ENCODE assay signal across 22 mouse cellular contexts in genomic region chr4:135750896-135751295, GRCm38 (mm10). TPM values are rescaled to one million over a fixed set of nuclear protein-coding genes. Genes with fewer than 3 reads are reported as not detected.
DNase-seq lines count a peak whose midpoint lies in the region; ATAC-seq and TF ChIP-seq lines count a peak whose summit lies in the region.
"Had no signal": no experiment of that assay in that cellular context is flagged by ENCODE, and none has a peak within 500 bp of the region (broad histone marks: within the 10 kb centered on the region; RNA-seq: fewer than 3 reads in every experiment).

No protein-coding gene starts in this region.

- no peak for TF ChIP-seq RAD21 in MEL (IDR thresholded peaks at IDR 0.05; ENCODE audit: low read depth, low read length)

- no peaks in the 10 kb centered on the region for H3K4me1 ChIP-seq in kidney, adult 2 months (ENCODE audit: control insufficient read depth, insufficient read depth, low read length)
- no peaks in the 10 kb centered on the region for H3K4me1 ChIP-seq in midbrain, postnatal 0 days (ENCODE audit: insufficient read depth, low read length)
- H3K4me1 ChIP-seq in midbrain, embryonic 11.5 days (ENCODE audit: control insufficient read depth, insufficient read depth, low read length) = no peaks in the 10 kb centered on the region
- no peaks in the 10 kb centered on the region for H3K4me1 ChIP-seq in MEL (ENCODE audit: control insufficient read depth in 1 of 2, insufficient read depth in 2 of 2, low read length in 2 of 2)
- peaks cover 14% of the 10 kb centered on the region for H3K4me1 ChIP-seq in intestine, postnatal 0 days (replicated peaks; ENCODE audit: control insufficient read depth, insufficient read depth, low read length)
- no peaks in the 10 kb centered on the region for H3K4me1 ChIP-seq in forebrain, embryonic 11.5 days (replicated peaks; ENCODE audit: control insufficient read depth, insufficient read depth, low read length)
- H3K4me1 ChIP-seq: heart, embryonic 15.5 days; midbrain, embryonic 12.5 days had no signal

- H3K4me3 ChIP-seq in kidney, adult 2 months (ENCODE audit: insufficient read depth, low read depth, low read length) = no peak overlapping the region
- H3K4me3 ChIP-seq in midbrain, postnatal 0 days (ENCODE audit: low read depth, low read length) = no peak overlapping the region
- H3K4me3 ChIP-seq in midbrain, embryonic 11.5 days (ENCODE audit: low read depth, low read length) = no peak overlapping the region
- H3K4me3 ChIP-seq in MEL (ENCODE audit: control insufficient read depth in 1 of 2, insufficient read depth in 1 of 2, low read depth in 2 of 2, low read length in 2 of 2) = no peak overlapping the region
- H3K4me3 ChIP-seq in intestine, postnatal 0 days (ENCODE audit: low read depth, low read length) = no peak overlapping the region
- H3K4me3 ChIP-seq in forebrain, embryonic 11.5 days (ENCODE audit: low read depth, low read length) = no peak overlapping the region
- H3K4me3 ChIP-seq: gastrocnemius, adult 2 months; heart, embryonic 15.5 days; hindbrain, embryonic 10.5 days; limb, embryonic 10.5 days; midbrain, embryonic 12.5 days had no signal

- intact Hi-C loops in heart, postnatal 10 days (cut with DNase I) = no loop called here

- H3K9me3 ChIP-seq in midbrain, postnatal 0 days (ENCODE audit: low read length) = peaks cover 5% of the 10 kb centered on the region; the same call in 1 of the 2 replicates
- H3K9me3 ChIP-seq in midbrain, embryonic 11.5 days (ENCODE audit: control insufficient read depth, low read length) = no peaks in the 10 kb centered on the region
- no peaks in the 10 kb centered on the region for H3K9me3 ChIP-seq in MEL (replicated peaks; ENCODE audit: insufficient read depth, low read length)
- H3K9me3 ChIP-seq in intestine, postnatal 0 days (ENCODE audit: control insufficient read depth) = no peaks in the 10 kb centered on the region
- no peaks in the 10 kb centered on the region for H3K9me3 ChIP-seq in forebrain, embryonic 11.5 days (ENCODE audit: control insufficient read depth, low read length)
- H3K9me3 ChIP-seq: limb, embryonic 10.5 days had no signal

- TF ChIP-seq CTCF in kidney, adult 2 months (conservative IDR thresholded peaks at IDR 0.05; ENCODE audit: insufficient read depth, insufficient read length, low read depth, low read length) = 0 out of 2 replicates have a peak, but pooled peaks have one; percentile 24
- peak; percentile 8; the same call in 1 of the 2 replicates for TF ChIP-seq CTCF in midbrain, postnatal 0 days (IDR thresholded peaks at IDR 0.05)
- peak; percentile 37 to 56 (median 52) for TF ChIP-seq CTCF in MEL (IDR thresholded peaks at IDR 0.05 in 2 of 3, conservative IDR thresholded peaks at IDR 0.05 in 1 of 3; ENCODE audit: control insufficient read depth in 1 of 3, insufficient read depth in 1 of 3, low read depth in 2 of 3, low read length in 3 of 3, poor library complexity in 1 of 3, severe bottlenecking in 1 of 3)
- peak; percentile 67 for TF ChIP-seq CTCF in intestine, postnatal 0 days (IDR thresholded peaks at IDR 0.05; ENCODE audit: low read depth)

- no peaks in the 10 kb centered on the region for H3K79me2 ChIP-seq in MEL (ENCODE audit: control insufficient read depth, insufficient read depth, low read length, poor library complexity)

- H3K36me3 ChIP-seq in kidney, adult 2 months (ENCODE audit: control insufficient read depth, insufficient read depth, low read length) = no peaks in the 10 kb centered on the region
- H3K36me3 ChIP-seq in midbrain, postnatal 0 days (ENCODE audit: insufficient read depth, low read length) = no peaks in the 10 kb centered on the region
- no peaks in the 10 kb centered on the region for H3K36me3 ChIP-seq in midbrain, embryonic 11.5 days (ENCODE audit: control insufficient read depth, insufficient read depth, low read length)
- no peaks in the 10 kb centered on the region for H3K36me3 ChIP-seq in MEL (ENCODE audit: control insufficient read depth in 1 of 2, insufficient read depth in 2 of 2, low read length in 2 of 2)
- peaks cover 46% of the 10 kb centered on the region for H3K36me3 ChIP-seq in intestine, postnatal 0 days (ENCODE audit: control insufficient read depth, insufficient read depth)
- no peaks in the 10 kb centered on the region for H3K36me3 ChIP-seq in forebrain, embryonic 11.5 days (ENCODE audit: control insufficient read depth, insufficient read depth, low read length)
- H3K36me3 ChIP-seq: heart, embryonic 15.5 days; hindbrain, embryonic 10.5 days; limb, embryonic 10.5 days; midbrain, embryonic 12.5 days had no signal

- 83% methylated on average over 8 of the region's 8 CpGs for WGBS in kidney, adult 2 months
- WGBS in midbrain, postnatal 0 days = 87% methylated on average over 8 of the region's 8 CpGs
- WGBS in midbrain, embryonic 11.5 days = 81% methylated on average over 8 of the region's 8 CpGs
- 75% methylated on average over 8 of the region's 8 CpGs for WGBS in intestine, postnatal 0 days
- 79% methylated on average over 8 of the region's 8 CpGs for WGBS in forebrain, embryonic 11.5 days

- no peak for TF ChIP-seq POLR2A in kidney, adult 2 months (IDR thresholded peaks at IDR 0.05; ENCODE audit: low read depth, low read length)
- TF ChIP-seq POLR2A in MEL (IDR thresholded peaks at IDR 0.05; ENCODE audit: control insufficient read depth in 1 of 2, insufficient read depth in 1 of 2, low read depth in 1 of 2, low read length in 2 of 2, poor library complexity in 1 of 2) = no peak

- H3K4me2 ChIP-seq in midbrain, postnatal 0 days (ENCODE audit: low read depth, low read length, poor library complexity, severe bottlenecking) = no peak overlapping the region
- no peak overlapping the region for H3K4me2 ChIP-seq in midbrain, embryonic 11.5 days
- H3K4me2 ChIP-seq in intestine, postnatal 0 days (replicated peaks; ENCODE audit: low read depth) = no peak overlapping the region
- H3K4me2 ChIP-seq in forebrain, embryonic 11.5 days (ENCODE audit: low read depth, low read length, severe bottlenecking) = no peak overlapping the region
- H3K4me2 ChIP-seq: heart, embryonic 15.5 days; midbrain, embryonic 12.5 days had no signal

- no peak for TF ChIP-seq EP300 in MEL (IDR thresholded peaks at IDR 0.05; ENCODE audit: low read depth in 1 of 2, low read length in 2 of 2)

- no peak overlapping the region for H3K27ac ChIP-seq in kidney, adult 2 months (ENCODE audit: insufficient read depth, low read depth, low read length)
- no peak overlapping the region for H3K27ac ChIP-seq in midbrain, postnatal 0 days (ENCODE audit: low read depth, low read length)
- no peak overlapping the region for H3K27ac ChIP-seq in midbrain, embryonic 11.5 days (ENCODE audit: low read depth, low read length)
- no peak overlapping the region for H3K27ac ChIP-seq in MEL (ENCODE audit: control insufficient read depth, low read depth, low read length)
- peak overlapping the region; percentile 93 for H3K27ac ChIP-seq in intestine, postnatal 0 days (ENCODE audit: low read depth, low read length)
- no peak overlapping the region for H3K27ac ChIP-seq in forebrain, embryonic 11.5 days (ENCODE audit: low read depth, low read length)
- H3K27ac ChIP-seq: gastrocnemius, adult 2 months; heart, embryonic 15.5 days; hindbrain, embryonic 10.5 days; macrophage; midbrain, embryonic 12.5 days had no signal

- DNase-seq in kidney, adult 2 months = no peak
- DNase-seq in kidney, postnatal 14 days = no peak
- DNase-seq in midbrain, postnatal 0 days (ENCODE audit: low spot score) = no peak
- no peak for DNase-seq in midbrain, embryonic 11.5 days (ENCODE audit: low spot score, missing footprints)
- peak; percentile 14 for DNase-seq in MEL (ENCODE audit: low read depth, low spot score)
- no peak for DNase-seq in forebrain, embryonic 11.5 days (ENCODE audit: low spot score)
- DNase-seq in heart, postnatal 10 days = no peak
- DNase-seq: adrenal gland, postnatal 14 days; cerebellum, adult 18-20 months; gastrocnemius, adult 2 months; kidney, postnatal 4 days; layer of hippocampus, postnatal 36 days; right cerebral cortex, postnatal 14 days had no signal

- no peak overlapping the region for H3K9ac ChIP-seq in midbrain, postnatal 0 days (replicated peaks; ENCODE audit: low read length, poor library complexity, severe bottlenecking)
- no peak overlapping the region for H3K9ac ChIP-seq in midbrain, embryonic 11.5 days (ENCODE audit: low read length)
- no peak overlapping the region for H3K9ac ChIP-seq in MEL (ENCODE audit: control insufficient read depth, low read depth, low read length, poor library complexity, severe bottlenecking)
- H3K9ac ChIP-seq in intestine, postnatal 0 days (ENCODE audit: low read depth, low read length) = no peak overlapping the region
- no peak overlapping the region for H3K9ac ChIP-seq in forebrain, embryonic 11.5 days (ENCODE audit: low read length)
- H3K9ac ChIP-seq: heart, embryonic 15.5 days; midbrain, embryonic 12.5 days had no signal

- no peak for ATAC-seq in midbrain, postnatal 0 days (ENCODE audit: low FRiP score)
- no peak for ATAC-seq in midbrain, embryonic 11.5 days (ENCODE audit: low FRiP score)
- no peak for ATAC-seq in intestine, postnatal 0 days
- ATAC-seq in forebrain, embryonic 11.5 days (replicated peaks; ENCODE audit: low FRiP score) = no peak
- ATAC-seq: activated CD4-positive, CD25-positive, alpha-beta regulatory T cell, adult 4 months had no signal

- H3K27me3 ChIP-seq in kidney, adult 2 months (replicated peaks; ENCODE audit: control insufficient read depth, insufficient read depth, low read length) = no peaks in the 10 kb centered on the region
- H3K27me3 ChIP-seq in midbrain, postnatal 0 days (ENCODE audit: insufficient read depth, low read length) = no peaks in the 10 kb centered on the region
- H3K27me3 ChIP-seq in midbrain, embryonic 11.5 days (ENCODE audit: control insufficient read depth, insufficient read depth, low read length) = no peaks in the 10 kb centered on the region
- H3K27me3 ChIP-seq in MEL (ENCODE audit: control insufficient read depth in 1 of 2, insufficient read depth in 2 of 2, low read length in 2 of 2) = no peaks in the 10 kb centered on the region; a peak in 2 of 4 replicates
- no peaks in the 10 kb centered on the region for H3K27me3 ChIP-seq in intestine, postnatal 0 days (replicated peaks; ENCODE audit: control insufficient read depth, insufficient read depth, low read length)
- no peaks in the 10 kb centered on the region for H3K27me3 ChIP-seq in forebrain, embryonic 11.5 days (ENCODE audit: control insufficient read depth, insufficient read depth, low read length)
- H3K27me3 ChIP-seq: heart, embryonic 15.5 days; midbrain, embryonic 12.5 days had no signal

RNA-seq across cellular contexts. Expression of gene Myom3, which starts 8.6 kb away (rescaled TPM):
- 0.10 and 1.5 TPM in 2 replicates for polyA plus RNA-seq in kidney, adult 2 months (2012; rRNA removed)
- total RNA-seq in midbrain, postnatal 0 days (2014; rRNA removed) = 0.60 and 0.99 TPM in 2 replicates
- polyA plus RNA-seq in midbrain, postnatal 0 days (2015; fragmentation: Nextera tagmentation; extraction: Ambion mirVana) = 1.4 and 1.6 TPM in 2 replicates
- 0.04 and 0.11 TPM in 2 replicates for polyA plus RNA-seq in midbrain, embryonic 11.5 days (2014; fragmentation: Nextera tagmentation; extraction: Ambion mirVana)
- total RNA-seq in MEL (2012; rRNA removed) = not detected in 2 replicates
- not detected for polyA plus RNA-seq in MEL (2012; ENCODE audit: insufficient read depth in 1 of 2, insufficient read length in 2 of 2, low read depth in 1 of 2, low replicate concordance in 2 of 2, missing spikeins in 1 of 2)
- 0.66 and 0.72 TPM in 2 replicates for polyA plus RNA-seq in intestine, postnatal 0 days (2015; fragmentation: Nextera tagmentation; extraction: Ambion mirVana)
- 0.17 TPM in 1 of 2 replicates, not detected in the other for polyA plus RNA-seq in forebrain, embryonic 11.5 days (2014; fragmentation: Nextera tagmentation; extraction: Ambion mirVana)
- under 1 TPM; 0.77 to 0.84 TPM for total RNA-seq in heart, postnatal 10 days (2021)
- polyA plus RNA-seq: activated CD4-positive, CD25-positive, alpha-beta regulatory T cell, adult 4 months; hindbrain, embryonic 10.5 days had no signal

RNA-seq across cellular contexts. Expression of gene Il22ra1, which starts 22.9 kb away (rescaled TPM):
- 3.0 and 4.1 TPM in 2 replicates for polyA plus RNA-seq in kidney, adult 2 months (2012; rRNA removed)
- 0.11 TPM in 1 of 2 replicates, not detected in the other for total RNA-seq in midbrain, postnatal 0 days (2014; rRNA removed)
- polyA plus RNA-seq in midbrain, postnatal 0 days (2015; fragmentation: Nextera tagmentation; extraction: Ambion mirVana) = not detected in 2 replicates
- polyA plus RNA-seq in midbrain, embryonic 11.5 days (2014; fragmentation: Nextera tagmentation; extraction: Ambion mirVana) = not detected in 2 replicates
- total RNA-seq in MEL (2012; rRNA removed) = not detected in 2 replicates
- under 1 TPM in 1 of 2 experiments, not detected in 1; 0.03 TPM for polyA plus RNA-seq in MEL (2012; ENCODE audit: insufficient read depth in 1 of 2, insufficient read length in 2 of 2, low read depth in 1 of 2, low replicate concordance in 2 of 2, missing spikeins in 1 of 2)
- 7.7 and 7.8 TPM in 2 replicates for polyA plus RNA-seq in intestine, postnatal 0 days (2015; fragmentation: Nextera tagmentation; extraction: Ambion mirVana)
- polyA plus RNA-seq in forebrain, embryonic 11.5 days (2014; fragmentation: Nextera tagmentation; extraction: Ambion mirVana) = not detected in 2 replicates
- under 1 TPM; 0.22 to 0.64 TPM for total RNA-seq in heart, postnatal 10 days (2021)
- total RNA-seq: gastrocnemius, adult 2 months; layer of hippocampus, postnatal 36 days had no signal
- polyA plus RNA-seq: activated CD4-positive, CD25-positive, alpha-beta regulatory T cell, adult 4 months; embryonic facial prominence, embryonic 11.5 days; hindbrain, embryonic 10.5 days; limb, embryonic 10.5 days; macrophage; midbrain, embryonic 12.5 days; neural tube, embryonic 14.5 days had no signal

Comparison
In these comparisons a context has a peak if more than half of its experiments do, and no peak if none do; other contexts are left out.
1. CTCF ChIP-seq: peak in every context shown above with its lines; median percentile 67 in intestine, postnatal 0 days; 52 in MEL; 24 in kidney, adult 2 months; 8 in midbrain, postnatal 0 days.